Mouse (Mus musculus) layer of hippocampus, postnatal 14 days (tissue): Measurements from ENCODE around the gene Plekho1. TPM values are rescaled to one million over a fixed set of nuclear protein-coding genes. Genes with fewer than 3 reads are reported as not detected.
"Not testable (repeated sequence)": the region's sequence is repeated elsewhere in the genome, so short reads cannot be mapped to it uniquely, and the experiment has no call there.

ENCODE experiments used
- DNase-seq, 2 experiments: peaks; one replicate each; pipeline ENCODE4 v3.0.0; 2021 to 2022; ENCODE audit warnings: low spot score in 2 of 2, mixed read lengths in 1 of 2
- long read RNA-seq, 2 experiments: library from polyadenylated mRNA; stranded (forward); transcript quantifications; one replicate each; pipeline ENCODE4 v2.0.0; 2021
- total RNA-seq, 2 experiments: library from RNA; stranded (reverse); gene quantifications; 2 replicates each; pipeline ENCODE4 v1.2.3; 2021

Gene Plekho1
- total RNA-seq: 10 to 100 TPM; 43.7 to 44.5 TPM
- long read RNA-seq, experiment 1, transcript Plekho1-201 (6 exons, 1,931 nt): major isoform, 5 of 8 reads
- long read RNA-seq, experiment 1, partial matches to known transcripts: 0 of 8 reads
- long read RNA-seq, experiment 1, other reads (novel, unspliced or antisense): 1 of 8 reads
- long read RNA-seq, experiment 2, transcript Plekho1-201 (6 exons, 1,931 nt): major isoform, 8 of 14 reads
- long read RNA-seq, experiment 2, partial matches to known transcripts: 1 of 14 reads
- long read RNA-seq, experiment 2, other reads (novel, unspliced or antisense): 2 of 14 reads

GRCm38 (mm10) chr3:95995802-95996428, at the start of gene Plekho1:
TSS of gene Plekho1 (minus strand) at chr3:95996001.
- peak; percentile 59 to 69 for DNase-seq

GRCm38 (mm10) chr3:96044559-96044958, 48.8 kb upstream of the Plekho1 start:
- not testable (repeated sequence) for DNase-seq

- DNase-seq: no peak
Observed at GRCm38 (mm10) chr3:96043104-96043503, 47.3 kb upstream of the Plekho1 start.

GRCm38 (mm10) chr3:96041079-96041478, 45.3 kb upstream of the Plekho1 start:
- DNase-seq: no peak

GRCm38 (mm10) chr3:96040663-96041006, 44.8 kb upstream of the Plekho1 start:
- DNase-seq: no peak

- no peak for DNase-seq
Observed at GRCm38 (mm10) chr3:96039857-96040662, 44.3 kb upstream of the Plekho1 start.

- DNase-seq: no peak
Observed at GRCm38 (mm10) chr3:96038851-96039250, 43.0 kb upstream of the Plekho1 start.

GRCm38 (mm10) chr3:96038156-96038555, 42.4 kb upstream of the Plekho1 start:
- DNase-seq: no peak

- DNase-seq: no peak
Observed at GRCm38 (mm10) chr3:96036796-96037195, 41.0 kb upstream of the Plekho1 start.

- no peak for DNase-seq
Observed at GRCm38 (mm10) chr3:96033046-96033445, 37.2 kb upstream of the Plekho1 start.

- no peak for DNase-seq
Observed at GRCm38 (mm10) chr3:96032652-96033017, 36.8 kb upstream of the Plekho1 start.

- no peak for DNase-seq
Observed at GRCm38 (mm10) chr3:96031991-96032651, 36.3 kb upstream of the Plekho1 start.

- DNase-seq: no peak
Observed at GRCm38 (mm10) chr3:96029766-96030165, 34.0 kb upstream of the Plekho1 start.

GRCm38 (mm10) chr3:96029336-96029735, 33.5 kb upstream of the Plekho1 start:
- no peak for DNase-seq

- no peak for DNase-seq
Observed at GRCm38 (mm10) chr3:96027875-96028274, 32.1 kb upstream of the Plekho1 start.

- no peak for DNase-seq
Observed at GRCm38 (mm10) chr3:96027145-96027544, 31.3 kb upstream of the Plekho1 start.

- DNase-seq: no peak
Observed at GRCm38 (mm10) chr3:96021421-96022128, 25.8 kb upstream of the Plekho1 start.

- no peak for DNase-seq
Observed at GRCm38 (mm10) chr3:96020735-96021134, 24.9 kb upstream of the Plekho1 start.

- DNase-seq: no peak
Observed at GRCm38 (mm10) chr3:96017461-96017860, 21.7 kb upstream of the Plekho1 start.

- no peak for DNase-seq
Observed at GRCm38 (mm10) chr3:96016257-96016889, 20.6 kb upstream of the Plekho1 start.
